In the genomic region with DNA sequence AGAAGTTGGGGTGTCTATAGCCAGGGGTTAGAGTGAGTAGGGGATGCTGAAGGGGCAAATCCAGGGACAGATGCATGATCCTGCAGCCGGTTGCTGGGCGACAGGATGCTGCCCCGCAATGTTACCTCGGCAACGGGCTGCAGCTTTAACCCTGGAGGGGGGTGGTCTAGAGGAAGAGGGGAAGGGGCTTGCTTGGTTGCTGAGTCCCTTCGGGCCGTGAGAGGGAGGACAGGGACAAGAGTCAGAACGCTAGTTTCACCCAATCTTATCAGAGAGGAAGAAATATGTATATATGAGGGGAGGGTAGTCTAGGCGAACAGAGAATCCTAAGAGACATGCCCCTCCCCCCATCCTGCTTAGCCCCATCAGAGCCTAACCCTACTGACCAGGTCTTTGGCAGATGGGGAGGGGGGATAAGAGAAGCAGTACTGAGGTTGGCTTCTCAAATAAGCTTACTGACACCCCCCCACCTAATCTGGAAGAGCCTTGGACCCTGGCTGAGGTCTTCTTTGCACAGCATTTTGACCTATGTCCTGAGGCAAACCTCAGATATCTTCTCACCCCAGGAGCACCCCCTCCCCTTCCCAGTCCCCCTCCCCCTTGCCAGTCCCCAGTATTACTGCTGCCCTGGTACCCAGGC, we compare ENCODE assay signal across 9 mouse cellular contexts. TPM values are rescaled to one million over a fixed set of nuclear protein-coding genes. Genes with fewer than 3 reads are reported as not detected.
DNase-seq lines count a peak whose midpoint lies in the region; ATAC-seq lines count a peak whose summit lies in the region.
"Had no signal": no experiment of that assay in that cellular context is flagged by ENCODE, and none has a peak within 500 bp of the region (broad histone marks: within the 10 kb centered on the region; RNA-seq: fewer than 3 reads in every experiment).

No protein-coding gene starts in this region.

- peak overlapping the region; percentile 2; the same call in 1 of the 2 replicates for H3K9ac ChIP-seq in kidney, embryonic 14.5 days (ENCODE audit: low read depth, low read length)
- H3K9ac ChIP-seq in embryonic facial prominence, embryonic 12.5 days, result peak overlapping the region; percentile 87; the same call in 1 of the 2 replicates
- H3K9ac ChIP-seq in intestine, embryonic 15.5 days, result no peak overlapping the region
- peak overlapping the region; percentile 91 for H3K9ac ChIP-seq in neural tube, embryonic 12.5 days

- peak overlapping the region; percentile 73 for H3K4me3 ChIP-seq in kidney, embryonic 14.5 days (ENCODE audit: low read length)
- H3K4me3 ChIP-seq in embryonic facial prominence, embryonic 12.5 days, result peak overlapping the region; percentile 79
- 0 out of 2 replicates have a peak overlapping the region, but pooled peaks have one; percentile 71 for H3K4me3 ChIP-seq in intestine, embryonic 15.5 days (replicated peaks)
- peak overlapping the region; percentile 84 for H3K4me3 ChIP-seq in neural tube, embryonic 12.5 days

- 0 out of 2 replicates have a peak, but pooled peaks cover 2% of the 10 kb centered on the region for H3K27me3 ChIP-seq in kidney, embryonic 14.5 days (ENCODE audit: control insufficient read depth, insufficient read depth, low read length)
- H3K27me3 ChIP-seq in embryonic facial prominence, embryonic 12.5 days, result no peaks in the 10 kb centered on the region
- H3K27me3 ChIP-seq in intestine, embryonic 15.5 days (replicated peaks), result no peaks in the 10 kb centered on the region
- H3K27me3 ChIP-seq in neural tube, embryonic 12.5 days (replicated peaks), result peaks cover 7% of the 10 kb centered on the region

- no peak for DNase-seq in kidney, postnatal 14 days
- DNase-seq in testis, postnatal 14 days (ENCODE audit: low spot score), result no peak
- DNase-seq in kidney, adult 18-20 months, result no peak
- no peak for DNase-seq in adrenal gland, adult 8-10 months

- H3K4me1 ChIP-seq in kidney, embryonic 14.5 days (ENCODE audit: control insufficient read depth, insufficient read depth, low read length), result peaks cover 46% of the 10 kb centered on the region
- peaks cover 37% of the 10 kb centered on the region for H3K4me1 ChIP-seq in embryonic facial prominence, embryonic 12.5 days
- peaks cover 37% of the 10 kb centered on the region for H3K4me1 ChIP-seq in intestine, embryonic 15.5 days (replicated peaks)
- peaks cover 45% of the 10 kb centered on the region for H3K4me1 ChIP-seq in neural tube, embryonic 12.5 days

- WGBS in kidney, embryonic 14.5 days, result 5% methylated on average over 9 of the region's 9 CpGs
- 5% methylated on average over 9 of the region's 9 CpGs for WGBS in embryonic facial prominence, embryonic 12.5 days
- WGBS in intestine, embryonic 15.5 days, result 31% methylated on average over 9 of the region's 9 CpGs
- WGBS in neural tube, embryonic 12.5 days, result 2% methylated on average over 9 of the region's 9 CpGs

- peaks cover 17% of the 10 kb centered on the region; the same call in 1 of the 2 replicates for H3K36me3 ChIP-seq in kidney, embryonic 14.5 days (ENCODE audit: control insufficient read depth, insufficient read depth, low read length)
- H3K36me3 ChIP-seq in embryonic facial prominence, embryonic 12.5 days, result peaks cover 26% of the 10 kb centered on the region
- H3K36me3 ChIP-seq in intestine, embryonic 15.5 days, result no peaks in the 10 kb centered on the region
- peaks cover 31% of the 10 kb centered on the region for H3K36me3 ChIP-seq in neural tube, embryonic 12.5 days

- ATAC-seq in kidney, embryonic 14.5 days (ENCODE audit: low FRiP score, low TSS enrichment), result no peak
- ATAC-seq in embryonic facial prominence, embryonic 12.5 days (ENCODE audit: insufficient number of reproducible peaks, insufficient read depth, low FRiP score, low TSS enrichment), result no peak
- ATAC-seq in intestine, embryonic 15.5 days, result no peak
- ATAC-seq in neural tube, embryonic 12.5 days (ENCODE audit: low FRiP score, low read depth), result no peak
- ATAC-seq: lung, postnatal 0 days had no signal

- H3K4me2 ChIP-seq in kidney, embryonic 14.5 days (replicated peaks; ENCODE audit: low read depth, low read length), result peak overlapping the region; percentile 98
- H3K4me2 ChIP-seq in embryonic facial prominence, embryonic 12.5 days (replicated peaks), result peak overlapping the region; percentile 97
- H3K4me2 ChIP-seq in intestine, embryonic 15.5 days (replicated peaks), result peak overlapping the region; percentile 92
- H3K4me2 ChIP-seq in neural tube, embryonic 12.5 days (replicated peaks), result peak overlapping the region; percentile 90

- no peak overlapping the region for H3K27ac ChIP-seq in kidney, embryonic 14.5 days (ENCODE audit: low read depth, low read length)
- no peak overlapping the region; the same call in 1 of the 2 replicates for H3K27ac ChIP-seq in embryonic facial prominence, embryonic 12.5 days
- H3K27ac ChIP-seq in intestine, embryonic 15.5 days, result no peak overlapping the region
- no peak overlapping the region for H3K27ac ChIP-seq in neural tube, embryonic 12.5 days

- no peaks in the 10 kb centered on the region for H3K9me3 ChIP-seq in kidney, embryonic 14.5 days (ENCODE audit: control insufficient read depth, low read length)
- H3K9me3 ChIP-seq in embryonic facial prominence, embryonic 12.5 days, result no peaks in the 10 kb centered on the region
- H3K9me3 ChIP-seq in intestine, embryonic 15.5 days, result no peaks in the 10 kb centered on the region
- H3K9me3 ChIP-seq in neural tube, embryonic 12.5 days, result no peaks in the 10 kb centered on the region

RNA-seq across cellular contexts. Expression of gene Nlgn2, which starts 2.1 kb away (rescaled TPM):
- polyA plus RNA-seq in kidney, embryonic 14.5 days (2014; fragmentation: Nextera tagmentation; extraction: Ambion mirVana), result 7.8 and 8.5 TPM in 2 replicates
- polyA plus RNA-seq in embryonic facial prominence, embryonic 12.5 days (2016; fragmentation: Nextera tagmentation; extraction: Ambion mirVana), result 13.0 and 13.1 TPM in 2 replicates
- 5.2 and 5.3 TPM in 2 replicates for polyA plus RNA-seq in intestine, embryonic 15.5 days (2015; fragmentation: Nextera tagmentation; extraction: Ambion mirVana)
- 14.1 and 16.6 TPM in 2 replicates for polyA plus RNA-seq in neural tube, embryonic 12.5 days (2016; fragmentation: Nextera tagmentation; extraction: Ambion mirVana)
- total RNA-seq in adrenal gland, adult 8-10 months (2022), result 10 to 100 TPM; 22.2 to 48.7 (median 35.8) TPM

RNA-seq across cellular contexts. Expression of gene Tmem256, which starts 2.9 kb away (rescaled TPM):
- polyA plus RNA-seq in kidney, embryonic 14.5 days (2014; fragmentation: Nextera tagmentation; extraction: Ambion mirVana), result 354 and 512 TPM in 2 replicates
- 351 and 399 TPM in 2 replicates for polyA plus RNA-seq in embryonic facial prominence, embryonic 12.5 days (2016; fragmentation: Nextera tagmentation; extraction: Ambion mirVana)
- 442 and 459 TPM in 2 replicates for polyA plus RNA-seq in intestine, embryonic 15.5 days (2015; fragmentation: Nextera tagmentation; extraction: Ambion mirVana)
- 325 and 328 TPM in 2 replicates for polyA plus RNA-seq in neural tube, embryonic 12.5 days (2016; fragmentation: Nextera tagmentation; extraction: Ambion mirVana)
- 100 to 1,000 TPM; 122 to 164 (median 149) TPM for total RNA-seq in adrenal gland, adult 8-10 months (2022)

RNA-seq across cellular contexts. Expression of gene Plscr3, which starts 10.7 kb away (rescaled TPM):
- 84.3 and 105 TPM in 2 replicates for polyA plus RNA-seq in kidney, embryonic 14.5 days (2014; fragmentation: Nextera tagmentation; extraction: Ambion mirVana)
- 122 and 127 TPM in 2 replicates for polyA plus RNA-seq in embryonic facial prominence, embryonic 12.5 days (2016; fragmentation: Nextera tagmentation; extraction: Ambion mirVana)
- 70.4 and 74.6 TPM in 2 replicates for polyA plus RNA-seq in intestine, embryonic 15.5 days (2015; fragmentation: Nextera tagmentation; extraction: Ambion mirVana)
- 64.4 and 69.9 TPM in 2 replicates for polyA plus RNA-seq in neural tube, embryonic 12.5 days (2016; fragmentation: Nextera tagmentation; extraction: Ambion mirVana)
- total RNA-seq in adrenal gland, adult 8-10 months (2022), result 10 to 100 TPM; 40.2 to 69.1 (median 62.1) TPM

RNA-seq across cellular contexts. Expression of gene Spem1, which starts 13.5 kb away (rescaled TPM):
- polyA plus RNA-seq in kidney, embryonic 14.5 days (2014; fragmentation: Nextera tagmentation; extraction: Ambion mirVana), result 0.27 TPM in 1 of 2 replicates, not detected in the other
- 0.29 and 0.58 TPM in 2 replicates for polyA plus RNA-seq in embryonic facial prominence, embryonic 12.5 days (2016; fragmentation: Nextera tagmentation; extraction: Ambion mirVana)
- polyA plus RNA-seq in intestine, embryonic 15.5 days (2015; fragmentation: Nextera tagmentation; extraction: Ambion mirVana), result 0.21 TPM in 1 of 2 replicates, not detected in the other
- polyA plus RNA-seq in neural tube, embryonic 12.5 days (2016; fragmentation: Nextera tagmentation; extraction: Ambion mirVana), result 0.52 TPM in 1 of 2 replicates, not detected in the other
- under 1 TPM in 1 of 4 experiments, not detected in 3; 0.38 TPM for total RNA-seq in adrenal gland, adult 8-10 months (2022)
- polyA plus RNA-seq: lung, postnatal 0 days had no signal

RNA-seq across cellular contexts. Expression of gene Spem2, which starts 17.2 kb away (rescaled TPM):
- not detected in 2 replicates for polyA plus RNA-seq in kidney, embryonic 14.5 days (2014; fragmentation: Nextera tagmentation; extraction: Ambion mirVana)
- not detected in 2 replicates for polyA plus RNA-seq in embryonic facial prominence, embryonic 12.5 days (2016; fragmentation: Nextera tagmentation; extraction: Ambion mirVana)
- not detected in 2 replicates for polyA plus RNA-seq in intestine, embryonic 15.5 days (2015; fragmentation: Nextera tagmentation; extraction: Ambion mirVana)
- polyA plus RNA-seq in neural tube, embryonic 12.5 days (2016; fragmentation: Nextera tagmentation; extraction: Ambion mirVana), result not detected in 2 replicates
- not detected for total RNA-seq in adrenal gland, adult 8-10 months (2022)
- polyA plus RNA-seq: lung, postnatal 0 days had no signal
